In genomic region chr15:88353206-88353605, GRCm38 (mm10) we compare ENCODE assay signal across 30 mouse cellular contexts.
"Had no signal": no experiment of that assay in that cellular context is flagged by ENCODE, and none has a peak within 500 bp of the region (broad histone marks: within the 10 kb centered on the region; RNA-seq: fewer than 3 reads in every experiment).

No protein-coding gene starts in this region.

- DNase-seq: heart, postnatal 10 days; heart, postnatal 14 days; heart, postnatal 36 days; heart, postnatal 4 days; kidney, adult 11 months; kidney, adult 18-20 months; kidney, adult 2 months; kidney, adult 8-10 months; kidney, adult 9 months; kidney, postnatal 10 days; kidney, postnatal 14 days; kidney, postnatal 25 days; kidney, postnatal 36 days; kidney, postnatal 4 days; layer of hippocampus, adult 9-11 months; layer of hippocampus, postnatal 36 days had no signal

- H3K4me1 ChIP-seq: heart, embryonic 12.5 days; heart, embryonic 13.5 days; heart, embryonic 15.5 days; hindbrain, embryonic 10.5 days; hindbrain, embryonic 12.5 days; hindbrain, embryonic 13.5 days; hindbrain, embryonic 15.5 days; intestine, embryonic 15.5 days; kidney, embryonic 15.5 days had no signal

- H3K9me3 ChIP-seq: heart, embryonic 12.5 days; heart, embryonic 13.5 days; heart, embryonic 15.5 days; hindbrain, embryonic 10.5 days; hindbrain, embryonic 12.5 days; hindbrain, embryonic 13.5 days; hindbrain, embryonic 15.5 days; intestine, embryonic 15.5 days; kidney, embryonic 15.5 days had no signal

- H3K27ac ChIP-seq: heart, embryonic 13.5 days; heart, embryonic 15.5 days; hindbrain, embryonic 10.5 days; hindbrain, embryonic 12.5 days; hindbrain, embryonic 13.5 days; hindbrain, embryonic 14.5 days; hindbrain, embryonic 15.5 days; hindbrain, postnatal 0 days; intestine, embryonic 15.5 days; kidney, embryonic 15.5 days; kidney, postnatal 0 days; layer of hippocampus, adult 2 months; left cerebral cortex, adult 2 months had no signal

- H3K4me3 ChIP-seq: heart, embryonic 12.5 days; heart, embryonic 13.5 days; heart, embryonic 15.5 days; hindbrain, embryonic 10.5 days; hindbrain, embryonic 12.5 days; hindbrain, embryonic 13.5 days; hindbrain, embryonic 15.5 days; intestine, embryonic 15.5 days; kidney, embryonic 15.5 days; layer of hippocampus, adult 2 months; left cerebral cortex, adult 2 months had no signal

- H3K27me3 ChIP-seq: heart, embryonic 12.5 days; heart, embryonic 13.5 days; heart, embryonic 15.5 days; hindbrain, embryonic 12.5 days; hindbrain, embryonic 13.5 days; hindbrain, embryonic 15.5 days; intestine, embryonic 15.5 days had no signal

- H3K36me3 ChIP-seq: heart, embryonic 12.5 days; heart, embryonic 13.5 days; heart, embryonic 15.5 days; hindbrain, embryonic 10.5 days; hindbrain, embryonic 12.5 days; hindbrain, embryonic 13.5 days; hindbrain, embryonic 15.5 days; intestine, embryonic 15.5 days; kidney, embryonic 15.5 days had no signal
